Comparison of ENCODE assay signal across 26 mouse cellular contexts in the genomic region with DNA sequence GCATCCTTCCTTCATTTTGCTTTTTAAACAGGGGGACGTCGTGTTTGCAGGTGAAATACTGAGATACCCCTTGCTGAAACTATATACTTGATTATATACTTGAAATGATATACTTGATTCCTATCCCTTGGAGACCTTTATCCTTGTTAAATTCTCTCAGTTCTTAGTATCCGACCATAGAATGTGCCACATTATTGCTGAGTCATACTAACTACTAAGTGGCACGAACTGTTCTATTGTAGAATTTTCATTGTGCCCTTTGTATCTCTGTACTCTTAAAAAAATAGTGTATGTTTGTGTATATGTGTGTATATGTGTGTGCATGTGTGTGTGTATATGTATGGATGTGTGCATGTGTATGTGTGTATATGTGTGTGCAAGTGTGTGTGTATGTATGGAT. TPM values are rescaled to one million over a fixed set of nuclear protein-coding genes. Genes with fewer than 3 reads are reported as not detected.
DNase-seq lines count a peak whose midpoint lies in the region; ATAC-seq and TF ChIP-seq lines count a peak whose summit lies in the region.
"Had no signal": no experiment of that assay in that cellular context is flagged by ENCODE, and none has a peak within 500 bp of the region (broad histone marks: within the 10 kb centered on the region; RNA-seq: fewer than 3 reads in every experiment).

No protein-coding gene starts in this region.

- no peak for TF ChIP-seq CTCF in G1E (IDR thresholded peaks at IDR 0.05; ENCODE audit: low read depth, low read length)

- H3K36me3 ChIP-seq in liver, embryonic 12.5 days, result peaks cover 17% of the 10 kb centered on the region
- H3K36me3 ChIP-seq in G1E (replicated peaks), result peaks cover 55% of the 10 kb centered on the region
- H3K36me3 ChIP-seq in liver, embryonic 16.5 days (ENCODE audit: control insufficient read depth, insufficient read depth), result no peaks in the 10 kb centered on the region
- H3K36me3 ChIP-seq: hindbrain, embryonic 12.5 days; intestine, embryonic 15.5 days; stomach, embryonic 15.5 days had no signal

- H3K4me3 ChIP-seq in liver, embryonic 12.5 days, result no peak overlapping the region
- no peak overlapping the region; the same call in 1 of the 2 replicates for H3K4me3 ChIP-seq in G1E (ENCODE audit: low read depth, low read length)
- no peak overlapping the region for H3K4me3 ChIP-seq in liver, embryonic 16.5 days (ENCODE audit: low read depth, low read length)
- H3K4me3 ChIP-seq: forebrain, embryonic 10.5 days; heart, embryonic 15.5 days; hindbrain, embryonic 12.5 days; intestine, embryonic 15.5 days; midbrain, embryonic 10.5 days; myocyte; neural tube, embryonic 12.5 days; stomach, embryonic 15.5 days had no signal

- no peak overlapping the region for H3K9ac ChIP-seq in liver, embryonic 12.5 days
- no peak overlapping the region for H3K9ac ChIP-seq in liver, embryonic 16.5 days (ENCODE audit: low read depth, low read length)
- H3K9ac ChIP-seq: forebrain, postnatal 0 days; heart, embryonic 15.5 days; hindbrain, embryonic 12.5 days; intestine, embryonic 15.5 days; neural tube, embryonic 12.5 days; stomach, embryonic 15.5 days had no signal

- H3K4me1 ChIP-seq in liver, embryonic 12.5 days, result peaks cover 65% of the 10 kb centered on the region
- H3K4me1 ChIP-seq in G1E (ENCODE audit: insufficient read depth, low read depth, low read length), result peaks cover 61% of the 10 kb centered on the region
- H3K4me1 ChIP-seq in liver, embryonic 16.5 days (ENCODE audit: control insufficient read depth, low read depth, low read length), result peaks cover 10% of the 10 kb centered on the region
- H3K4me1 ChIP-seq: midbrain, embryonic 10.5 days; stomach, embryonic 15.5 days had no signal

- ATAC-seq in liver, embryonic 12.5 days, result peak; percentile 36; the same call in 1 of the 2 replicates
- ATAC-seq in G1E (ENCODE audit: extremely low read depth, insufficient number of reproducible peaks, low FRiP score, poor library complexity, severe bottlenecking), result peak; percentile 55
- no peak for ATAC-seq in liver, embryonic 16.5 days (ENCODE audit: low read depth)
- ATAC-seq: CD4-positive, CD25-positive, alpha-beta regulatory T cell, adult 4 months; hindbrain, postnatal 0 days; intestine, embryonic 15.5 days had no signal

- no peaks in the 10 kb centered on the region for H3K9me3 ChIP-seq in liver, embryonic 12.5 days (replicated peaks)
- H3K9me3 ChIP-seq in G1E (replicated peaks), result no peaks in the 10 kb centered on the region
- no peaks in the 10 kb centered on the region for H3K9me3 ChIP-seq in liver, embryonic 16.5 days (replicated peaks; ENCODE audit: control insufficient read depth, low read length)
- H3K9me3 ChIP-seq: forebrain, embryonic 10.5 days; heart, embryonic 15.5 days; hindbrain, embryonic 12.5 days; intestine, embryonic 15.5 days; midbrain, embryonic 10.5 days; neural tube, embryonic 12.5 days; stomach, embryonic 15.5 days had no signal

- 65% methylated on average over 4 of the region's 4 CpGs for WGBS in liver, embryonic 12.5 days (ENCODE audit: insufficient replicate concordance)
- 47% methylated on average over 4 of the region's 4 CpGs for WGBS in liver, embryonic 16.5 days (ENCODE audit: insufficient replicate concordance)

- no peaks in the 10 kb centered on the region for H3K27me3 ChIP-seq in liver, embryonic 12.5 days (replicated peaks)
- H3K27me3 ChIP-seq in G1E (ENCODE audit: insufficient read depth, low read length), result no peaks in the 10 kb centered on the region
- no peaks in the 10 kb centered on the region for H3K27me3 ChIP-seq in liver, embryonic 16.5 days (ENCODE audit: control insufficient read depth, insufficient read depth, low read depth, low read length)
- H3K27me3 ChIP-seq: heart, embryonic 15.5 days; hindbrain, embryonic 12.5 days; intestine, embryonic 15.5 days; neural tube, embryonic 12.5 days; stomach, embryonic 15.5 days had no signal

- no peak overlapping the region for H3K27ac ChIP-seq in liver, embryonic 12.5 days
- H3K27ac ChIP-seq in liver, embryonic 16.5 days (ENCODE audit: low read length), result peak overlapping the region; percentile 5; the same call in 1 of the 2 replicates
- H3K27ac ChIP-seq: forebrain, embryonic 10.5 days; heart, embryonic 15.5 days; hindbrain, embryonic 12.5 days; hindbrain, postnatal 0 days; intestine, embryonic 15.5 days; kidney, postnatal 0 days; midbrain, embryonic 10.5 days; neural tube, embryonic 12.5 days; stomach, embryonic 15.5 days had no signal

- intact Hi-C loops in left cerebral cortex, postnatal 10 days (cut with DNase I), result no loop called here

- no peak for DNase-seq in liver
- peak; percentile 20 for DNase-seq in 3T3-L1 (ENCODE audit: low read depth, low spot score)
- DNase-seq in G1E (ENCODE audit: low spot score), result no peak
- DNase-seq in kidney, postnatal 36 days, result no peak
- DNase-seq in left cerebral cortex, postnatal 10 days (ENCODE audit: extremely low spot score in 1 of 2, low spot score in 2 of 2), result no peak
- DNase-seq: adrenal gland, adult 8-10 months; cerebellum, adult 2 months; cerebellum, postnatal 14 days; forebrain, postnatal 0 days; heart, postnatal 36 days; kidney, adult 2 months; layer of hippocampus, adult 9-11 months; lung, postnatal 36 days had no signal

- no peak overlapping the region for H3K4me2 ChIP-seq in liver, embryonic 12.5 days
- no peak overlapping the region for H3K4me2 ChIP-seq in liver, embryonic 16.5 days (ENCODE audit: low read depth, low read length)
- H3K4me2 ChIP-seq: heart, embryonic 15.5 days; hindbrain, embryonic 12.5 days; intestine, embryonic 15.5 days; neural tube, embryonic 12.5 days; stomach, embryonic 15.5 days had no signal

RNA-seq across cellular contexts. Expression of a gene that starts 12.7 kb away (rescaled TPM):
- polyA plus RNA-seq in liver, embryonic 12.5 days (2016; fragmentation: Nextera tagmentation; extraction: Ambion mirVana), result 21.3 and 22.3 TPM in 2 replicates
- total RNA-seq in G1E (2014; fragmentation: Nextera tagmentation) (109 and 121 TPM in 2 replicates), G1E (2017) (66.7 and 79.5 TPM in 2 replicates)
- 4.5 and 5.8 TPM in 2 replicates for polyA plus RNA-seq in G1E (2012)
- polyA plus RNA-seq in liver, embryonic 16.5 days (2015; fragmentation: Nextera tagmentation; extraction: Ambion mirVana), result 11.8 and 12.3 TPM in 2 replicates
- total RNA-seq in left cerebral cortex, postnatal 10 days (2021), result 10 to 100 TPM; 15.7 to 18.2 TPM

RNA-seq across cellular contexts. Expression of a gene that starts 29.0 kb away (rescaled TPM):
- polyA plus RNA-seq in liver, embryonic 12.5 days (2016; fragmentation: Nextera tagmentation; extraction: Ambion mirVana), result 18.9 and 19.1 TPM in 2 replicates
- total RNA-seq in G1E (2014; fragmentation: Nextera tagmentation) (14.8 and 26.0 TPM in 2 replicates), G1E (2017) (63.5 and 64.7 TPM in 2 replicates)
- polyA plus RNA-seq in G1E (2012), result 10.6 and 47.8 TPM in 2 replicates
- polyA plus RNA-seq in liver, embryonic 16.5 days (2015; fragmentation: Nextera tagmentation; extraction: Ambion mirVana), result 14.1 and 16.1 TPM in 2 replicates
- 10 to 100 TPM; 47.3 to 47.8 TPM for total RNA-seq in left cerebral cortex, postnatal 10 days (2021)

RNA-seq across cellular contexts. Expression of a gene that starts 39.9 kb away (rescaled TPM):
- polyA plus RNA-seq in liver, embryonic 12.5 days (2016; fragmentation: Nextera tagmentation; extraction: Ambion mirVana), result 532 and 540 TPM in 2 replicates
- total RNA-seq in G1E (2014; fragmentation: Nextera tagmentation) (374 and 438 TPM in 2 replicates), G1E (2017) (1,244 and 1,575 TPM in 2 replicates)
- polyA plus RNA-seq in G1E (2012), result 48.0 and 51.7 TPM in 2 replicates
- polyA plus RNA-seq in liver, embryonic 16.5 days (2015; fragmentation: Nextera tagmentation; extraction: Ambion mirVana), result 249 and 306 TPM in 2 replicates
- total RNA-seq in left cerebral cortex, postnatal 10 days (2021), result 100 to 1,000 TPM; 247 to 251 TPM

RNA-seq across cellular contexts. Expression of a gene that starts 48.0 kb away (rescaled TPM):
- polyA plus RNA-seq in liver, embryonic 12.5 days (2016; fragmentation: Nextera tagmentation; extraction: Ambion mirVana), result 0.85 and 1.0 TPM in 2 replicates
- total RNA-seq in G1E (2014; fragmentation: Nextera tagmentation) (19.2 and 20.8 TPM in 2 replicates), G1E (2017) (6.0 and 7.5 TPM in 2 replicates)
- 1.9 and 2.0 TPM in 2 replicates for polyA plus RNA-seq in G1E (2012)
- polyA plus RNA-seq in liver, embryonic 16.5 days (2015; fragmentation: Nextera tagmentation; extraction: Ambion mirVana), result 1.5 and 1.7 TPM in 2 replicates
- total RNA-seq in left cerebral cortex, postnatal 10 days (2021), result under 1 TPM; 0.73 to 0.88 TPM
